Mouse (Mus musculus) testis, postnatal 14 days (tissue): Measurements from ENCODE around the gene Pla2g2c.

Source experiments
- DNase-seq: peaks from one replicate; pipeline ENCODE4 v3.0.0; 2021; ENCODE audit warnings: low spot score

Pla2g2c gene

GRCm38 (mm10) chr4:138748369-138749072 is 23.9 kb downstream of the Pla2g2c start:
- DNase-seq = no peak

DNA sequence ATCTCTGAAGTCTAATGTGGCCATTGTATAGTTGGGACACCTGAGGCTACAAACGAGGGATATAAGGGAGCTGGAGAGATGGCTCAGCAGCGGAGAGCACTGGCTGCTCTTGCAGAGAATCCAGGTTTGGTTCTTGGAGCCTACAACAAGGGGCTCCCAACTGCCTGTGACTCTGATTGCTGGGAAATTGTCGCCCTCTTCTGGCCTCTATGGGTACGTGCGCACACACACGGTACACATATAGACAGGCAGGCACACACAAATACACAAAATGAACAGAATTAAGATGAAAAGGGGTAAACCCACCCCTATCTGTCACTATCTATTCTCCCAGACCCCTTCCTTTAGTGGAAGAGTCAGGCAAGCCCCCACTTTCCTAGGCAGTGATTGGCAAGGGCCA is 28.0 kb downstream of the Pla2g2c start:
- DNase-seq = no peak

DNA sequence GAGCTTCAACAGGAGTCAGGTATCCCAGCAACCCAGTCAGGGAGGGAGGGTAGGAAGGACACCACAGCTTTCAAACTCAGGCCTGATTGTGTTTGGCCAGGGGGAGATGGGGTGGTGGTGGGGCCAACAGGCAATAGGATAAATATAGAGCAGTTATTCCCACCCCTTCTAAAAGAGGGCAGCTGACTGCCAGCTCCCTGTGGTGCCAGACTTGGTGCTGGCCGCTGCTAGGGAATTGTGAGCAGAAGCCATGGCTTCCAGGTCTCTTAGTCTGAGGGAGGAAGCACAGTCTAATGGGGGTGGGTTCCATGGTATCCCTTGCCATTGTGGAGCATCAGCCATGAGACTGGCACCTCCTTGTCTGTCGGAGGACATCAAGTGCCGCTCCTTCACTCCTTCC is 29.0 kb downstream of the Pla2g2c start:
- no peak for DNase-seq

- no peak for DNase-seq
Observed at GRCm38 (mm10) chr4:138754432-138754831, 29.8 kb downstream of the Pla2g2c start.

GRCm38 (mm10) chr4:138755439-138755838 is 30.8 kb downstream of the Pla2g2c start:
- DNase-seq = no peak

DNA sequence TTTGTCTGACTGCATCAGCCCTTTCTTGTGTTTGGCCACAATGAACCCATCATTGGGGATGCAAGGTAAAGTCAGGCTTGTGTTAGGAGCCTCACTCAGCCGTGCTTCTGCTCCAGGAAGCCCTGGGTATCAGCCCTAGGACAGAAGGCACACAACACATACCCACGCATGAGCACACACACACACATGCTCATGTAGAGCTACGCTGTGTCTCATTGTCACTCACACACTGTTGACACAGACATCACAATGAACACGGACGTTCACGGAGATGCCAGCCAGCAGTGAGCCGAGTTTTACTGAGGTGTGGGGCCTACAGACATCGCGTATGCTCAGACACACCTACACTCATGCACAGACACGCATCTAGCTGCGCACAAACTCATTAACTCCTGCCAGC is 31.4 kb downstream of the Pla2g2c start:
- DNase-seq = no peak

GRCm38 (mm10) chr4:138757416-138757815 is 32.8 kb downstream of the Pla2g2c start, which contains the start of gene Pla2g2f:
TSS of gene Pla2g2f (minus strand) at chr4:138757626.
- no peak for DNase-seq

- DNase-seq = no peak
Observed at GRCm38 (mm10) chr4:138762266-138762665, 37.7 kb downstream of the Pla2g2c start.

DNA sequence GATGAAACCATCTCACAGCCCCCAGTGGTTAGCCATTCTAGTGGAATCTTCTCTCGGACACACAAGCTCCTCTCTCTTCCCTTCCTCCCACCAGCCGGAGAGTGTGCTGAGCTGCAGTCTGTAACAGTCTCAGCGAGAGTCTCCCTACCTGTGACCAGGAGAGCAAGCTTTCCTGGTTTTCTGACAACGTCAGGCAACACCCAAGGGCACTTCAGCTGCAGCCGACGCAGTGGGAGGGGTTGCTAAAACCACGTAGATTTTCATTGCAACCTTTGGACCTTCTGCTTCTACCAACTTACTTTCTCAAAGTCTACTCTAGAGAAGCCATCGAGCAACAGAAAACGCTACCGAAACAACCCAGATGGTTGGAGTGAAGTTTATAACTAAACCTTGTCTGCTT is 47.4 kb downstream of the Pla2g2c start:
- DNase-seq = no peak

DNA sequence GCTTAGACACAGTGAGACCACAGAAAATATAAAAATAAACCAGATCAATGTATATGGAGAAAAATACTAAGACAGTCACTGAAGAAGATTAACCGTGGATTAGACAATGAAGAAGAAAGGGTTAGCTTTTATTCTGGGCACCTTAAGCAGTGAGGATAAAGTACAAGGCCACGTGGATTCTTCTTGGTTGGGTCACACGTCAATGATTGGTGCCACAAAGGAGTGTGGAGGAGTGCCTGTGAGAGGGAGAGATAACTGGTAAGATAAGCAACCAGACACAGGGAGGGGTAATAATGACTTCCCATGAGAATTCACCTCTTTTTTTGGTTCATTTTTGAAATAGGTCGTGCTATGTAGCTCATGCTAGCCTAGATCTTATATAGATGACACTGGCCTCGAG is 47.8 kb downstream of the Pla2g2c start:
- no peak for DNase-seq

DNA sequence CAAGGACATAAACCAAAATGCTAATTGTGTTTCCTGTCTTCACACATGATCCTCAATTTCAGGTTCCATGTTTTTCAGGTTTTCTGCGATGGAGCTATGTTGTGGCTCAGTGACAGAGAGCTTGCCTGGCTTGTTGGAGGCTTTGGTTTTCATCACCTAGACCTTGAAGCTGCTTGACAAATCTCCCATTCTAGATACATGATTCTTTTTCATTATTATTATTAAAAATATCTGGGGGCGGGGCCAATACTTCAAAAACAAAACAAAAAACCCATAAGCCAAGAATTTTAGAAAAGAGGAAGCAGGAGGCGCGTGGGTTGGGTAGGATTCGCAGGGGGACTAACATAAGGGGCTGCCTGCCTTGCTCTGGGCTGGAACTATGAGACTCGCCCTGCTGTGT is 50.8 kb downstream of the Pla2g2c start, which contains the start of gene Pla2g2d:
TSS of gene Pla2g2d (plus strand) at position 301 of the 400 bp plus-strand sequence.
- DNase-seq = no peak

GRCm38 (mm10) chr4:138777417-138778407 is 53.1 kb downstream of the Pla2g2c start:
- DNase-seq = no peak

DNA sequence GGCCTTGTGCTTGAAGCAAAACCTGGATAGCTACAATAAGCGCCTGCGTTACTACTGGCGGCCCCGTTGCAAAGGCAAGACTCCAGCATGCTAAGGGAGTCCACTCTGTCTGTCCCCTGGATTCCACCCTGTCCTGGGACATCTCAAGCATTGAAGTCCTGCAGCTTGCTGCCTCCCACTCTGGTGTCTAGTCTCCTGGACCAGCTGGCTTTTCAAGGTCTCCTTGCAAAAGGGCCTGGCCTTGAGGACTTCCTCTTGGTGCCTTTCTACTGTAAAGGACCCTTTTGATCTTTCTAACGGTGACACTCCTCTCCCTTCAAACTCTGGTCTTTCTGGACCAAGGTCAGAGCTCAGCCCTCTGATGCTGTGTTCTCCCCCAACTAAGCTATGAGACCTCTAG is 55.7 kb downstream of the Pla2g2c start:
- no peak for DNase-seq

GRCm38 (mm10) chr4:138782098-138782497 is 57.5 kb downstream of the Pla2g2c start:
- peak; percentile 73 for DNase-seq

DNA sequence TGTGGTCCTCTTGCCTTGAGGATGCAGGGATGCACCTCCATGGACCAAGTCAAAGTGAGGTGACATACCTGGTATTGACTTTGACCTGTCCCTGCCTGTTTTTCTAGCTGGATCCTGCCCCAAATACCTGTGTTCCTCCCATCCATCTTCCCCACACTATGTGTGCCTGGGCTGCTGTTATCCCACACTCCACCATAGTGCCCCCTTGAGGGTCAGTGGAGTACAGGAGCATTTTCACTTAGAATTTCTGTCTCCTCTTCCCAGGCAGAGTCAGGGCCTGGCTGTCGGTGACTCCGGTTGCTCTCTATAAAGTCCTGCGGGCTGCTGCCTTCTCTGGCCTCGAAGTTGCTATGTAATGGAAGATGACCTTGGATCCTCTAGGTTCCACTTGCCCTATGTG is 61.1 kb downstream of the Pla2g2c start:
- DNase-seq = no peak

DNA sequence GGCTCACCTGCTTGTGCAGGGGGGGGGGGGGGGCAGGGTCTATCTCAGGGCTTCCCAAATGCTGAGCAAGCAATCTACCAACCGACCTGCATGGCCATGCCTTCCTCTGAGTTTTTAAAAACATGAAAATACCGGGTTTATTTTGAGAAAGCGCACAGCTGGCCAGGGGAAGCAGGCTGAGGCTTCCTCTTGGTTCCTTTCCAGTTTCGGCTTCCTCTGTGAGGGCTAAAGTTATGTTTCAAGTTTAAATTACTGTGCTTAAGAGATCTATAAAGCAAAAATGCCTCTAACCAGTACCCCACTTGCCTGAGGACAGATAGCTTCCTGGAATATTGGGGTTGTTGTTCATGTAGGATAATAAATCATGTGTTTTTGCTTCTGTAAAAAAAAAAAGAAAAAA is 61.5 kb downstream of the Pla2g2c start:
- no peak for DNase-seq

- DNase-seq = no peak
Observed at GRCm38 (mm10) chr4:138788381-138788780, 63.8 kb downstream of the Pla2g2c start.

- no peak for DNase-seq
Observed at GRCm38 (mm10) chr4:138791452-138791851, 66.9 kb downstream of the Pla2g2c start.

DNA sequence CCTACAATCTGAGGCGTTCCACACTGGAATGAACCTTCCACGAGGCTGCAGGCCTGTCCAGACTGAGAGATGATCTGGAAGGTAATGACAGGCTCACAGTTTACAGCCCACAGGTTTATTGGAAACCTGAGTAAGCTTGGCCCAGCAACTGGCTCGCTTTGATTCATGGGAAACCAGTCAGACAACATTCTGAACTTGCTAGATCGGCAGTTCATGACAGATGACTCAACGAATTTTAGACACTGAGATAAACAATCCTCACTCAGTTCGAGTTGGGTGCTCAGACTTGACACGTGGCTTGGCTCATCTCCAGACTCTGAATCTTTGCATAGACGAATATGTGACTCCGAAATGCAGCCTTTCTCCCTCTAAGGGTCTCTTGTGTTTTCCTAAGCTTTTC is 68.0 kb downstream of the Pla2g2c start:
- no peak for DNase-seq

DNA sequence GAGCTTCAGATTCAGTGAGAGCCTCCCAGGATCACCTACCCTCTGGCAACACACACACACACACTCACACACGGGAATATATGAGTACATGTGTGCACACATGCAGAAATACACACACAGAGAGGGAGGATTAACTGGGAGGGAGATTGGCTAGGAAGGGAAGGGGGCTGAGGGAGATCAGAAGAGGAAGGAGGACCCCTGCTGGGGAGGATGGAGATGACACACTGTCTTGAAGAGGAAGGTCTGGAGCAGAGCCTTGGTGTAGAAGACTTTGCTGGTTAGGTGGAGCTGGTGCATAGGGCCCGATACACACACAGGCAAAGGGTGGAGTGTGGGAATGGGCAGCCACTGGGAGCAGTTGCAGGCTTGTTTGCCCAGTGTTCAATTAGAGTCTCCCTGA is 68.7 kb downstream of the Pla2g2c start:
- DNase-seq = no peak

DNA sequence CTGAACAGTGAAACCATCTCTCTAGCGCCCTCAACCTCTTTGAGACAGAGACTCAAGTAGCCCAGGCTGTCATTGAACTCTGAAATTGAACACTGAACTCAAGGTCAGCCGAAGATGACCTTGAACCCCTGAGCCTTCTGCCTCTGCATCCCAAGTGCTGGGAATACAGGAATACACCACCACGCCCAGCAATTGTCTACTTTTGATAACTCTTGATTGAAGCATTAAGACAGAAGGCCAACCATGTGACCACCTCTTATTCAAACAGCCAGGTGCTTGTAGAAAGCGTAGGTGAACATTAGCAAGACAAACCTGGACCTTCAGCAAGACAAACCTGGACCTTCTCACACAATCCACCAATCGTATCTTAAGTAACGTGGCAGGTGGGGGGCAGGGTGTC is 69.8 kb downstream of the Pla2g2c start:
- DNase-seq = no peak
